Mouse (Mus musculus) liver, embryonic 11.5 days (tissue): ENCODE results near the gene 2310011J03Rik. TPM values are rescaled to one million over a fixed set of nuclear protein-coding genes. Genes with fewer than 3 reads are reported as not detected.

Experiments used
- ATAC-seq: fragments of 200-750 bp; cut with Nextera tagmentation; replicated peaks from 2 replicates; pipeline ENCODE4 v1.8.0; 2017; ENCODE audit warnings: moderate number of reproducible peaks, mild to moderate bottlenecking, moderate TSS enrichment, moderate library complexity; ENCODE audit not compliant: low FRiP score
- DNase-seq: peaks from one replicate; pipeline ENCODE4 v3.0.0-alpha.2; 2017; ENCODE audit warnings: low spot score
- H3K27ac ChIP-seq: fragments of 300-500 bp; sonication (generic); 2 replicates; pipeline ENCODE4 v1.5.1; 2014; ENCODE audit warnings: mild to moderate bottlenecking, low read depth, low read length, control low read depth
- H3K27me3 ChIP-seq: fragments of 300-500 bp; sonication (generic); replicated peaks from 2 replicates; pipeline ENCODE4 v1.6.1; 2014; ENCODE audit warnings: low read length, mixed read lengths; ENCODE audit not compliant: control insufficient read depth, insufficient read depth
- H3K36me3 ChIP-seq: fragments of 300-500 bp; sonication (generic); 2 replicates; pipeline ENCODE4 v1.6.1; 2014; ENCODE audit warnings: mild to moderate bottlenecking, low read length, moderate library complexity, mixed read lengths; ENCODE audit not compliant: control insufficient read depth, insufficient read depth
- H3K4me1 ChIP-seq: fragments of 300-500 bp; sonication (generic); replicated peaks from 2 replicates; pipeline ENCODE4 v1.6.1; 2014; ENCODE audit warnings: low read length, mixed read lengths; ENCODE audit not compliant: control insufficient read depth, insufficient read depth
- H3K4me2 ChIP-seq: fragments of 300-500 bp; sonication (generic); 2 replicates; pipeline ENCODE4 v1.6.1; 2014; ENCODE audit warnings: mild to moderate bottlenecking, control low read depth, moderate library complexity
- H3K4me3 ChIP-seq: fragments of 300-500 bp; sonication (generic); 2 replicates; pipeline ENCODE4 v1.5.1; 2014; ENCODE audit warnings: low read depth, low read length, control low read depth
- H3K9ac ChIP-seq: fragments of 300-500 bp; sonication (generic); 2 replicates; pipeline ENCODE4 v1.6.1; 2014; ENCODE audit warnings: low read depth, low read length, control low read depth
- H3K9me3 ChIP-seq: fragments of 300-500 bp; sonication (generic); 2 replicates; pipeline ENCODE4 v1.6.1; 2016; ENCODE audit warnings: low read length, inconsistent platforms, mixed read lengths; ENCODE audit not compliant: control insufficient read depth
- WGBS: fragments of 180-500 bp; shearing (Covaris S2); extraction: QIAGEN DNeasy Blood & Tissue Kit; methylation state at CpG from one replicate; pipeline ENCODE4 v1.1.7; 2014; 5-methylcytosine and 5-hydroxymethylcytosine counted together
- polyA plus RNA-seq: library from polyadenylated mRNA; unstranded; fragments of >200 nt; fragmentation: Nextera tagmentation; extraction: Ambion mirVana; gene quantifications from 2 replicates; pipeline ENCODE4 v1.2.1, GENCODE M21; 2014

The 2310011J03Rik gene
- polyA plus RNA-seq, 1 experiment from 2014 or later = 47.8 TPM

DNA sequence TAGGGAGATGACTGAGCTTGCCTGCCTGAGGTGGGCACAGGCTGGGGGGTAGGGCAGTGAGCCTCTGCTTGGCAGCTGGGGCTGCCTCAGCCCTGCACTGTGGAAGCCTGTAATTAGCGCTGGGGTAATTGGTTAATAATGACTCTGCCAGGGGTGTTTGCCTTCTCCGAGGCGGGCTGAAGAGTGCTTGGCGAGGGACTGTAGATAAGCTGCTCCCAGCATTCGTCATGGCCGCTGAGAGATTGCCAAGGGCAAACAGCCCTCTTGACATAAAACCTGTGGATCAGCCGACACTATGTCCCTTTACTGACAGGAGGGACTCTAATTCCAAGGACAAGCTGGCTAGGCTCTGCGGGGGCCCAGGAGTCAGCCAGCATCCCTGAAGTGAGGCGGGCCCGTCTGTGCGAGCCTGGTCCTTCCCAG, 4.0 kb downstream of the 2310011J03Rik start:
- H3K36me3 ChIP-seq = peaks cover 6% of the 10 kb centered on the region; the same call in 1 of the 2 replicates
- H3K4me3 ChIP-seq = no peak overlapping the region
- ATAC-seq = no peak
- no peak overlapping the region for H3K9ac ChIP-seq
- H3K4me2 ChIP-seq = peak overlapping the region; percentile 16; the same call in 1 of the 2 replicates
- no peak for DNase-seq
- H3K9me3 ChIP-seq = no peaks in the 10 kb centered on the region
- H3K27ac ChIP-seq = no peak overlapping the region
- H3K27me3 ChIP-seq = peaks cover 65% of the 10 kb centered on the region
- H3K4me1 ChIP-seq = peaks cover 36% of the 10 kb centered on the region
- WGBS = 17% methylated on average over 11 of the region's 11 CpGs

DNA sequence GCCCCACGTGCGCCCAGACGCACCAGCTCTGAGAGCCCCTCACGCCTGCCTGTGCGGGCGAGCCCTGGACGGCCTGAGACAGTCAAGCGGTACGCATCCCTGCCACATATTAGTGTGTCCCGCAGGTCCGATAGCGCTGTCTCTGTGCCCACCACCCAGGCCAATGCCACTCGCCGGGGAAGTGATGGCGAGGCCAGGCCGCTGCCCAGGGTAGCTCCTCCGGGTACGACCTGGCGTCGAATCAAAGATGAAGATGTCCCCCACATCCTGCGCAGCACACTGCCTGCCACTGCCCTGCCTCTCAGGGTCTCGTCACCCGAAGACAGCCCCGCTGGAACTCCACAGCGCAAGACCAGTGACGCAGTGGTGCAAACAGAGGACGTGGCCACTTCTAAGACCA, 5.0 kb downstream of the 2310011J03Rik start:
- Histone ChIP-seq H3K9me3 (no peaks in the 10 kb centered on the region), H3K4me2 (no peak overlapping the region), H3K36me3 (peaks cover 6% of the 10 kb centered on the region; the same call in 1 of the 2 replicates), H3K4me3 (peak overlapping the region; percentile 10; the same call in 1 of the 2 replicates), H3K4me1 (peaks cover 30% of the 10 kb centered on the region), H3K27ac (no peak overlapping the region), H3K9ac (no peak overlapping the region), H3K27me3 (peaks cover 75% of the 10 kb centered on the region)
- no peak for DNase-seq
- 38% methylated on average over 27 of the region's 27 CpGs for WGBS
- no peak for ATAC-seq

DNA sequence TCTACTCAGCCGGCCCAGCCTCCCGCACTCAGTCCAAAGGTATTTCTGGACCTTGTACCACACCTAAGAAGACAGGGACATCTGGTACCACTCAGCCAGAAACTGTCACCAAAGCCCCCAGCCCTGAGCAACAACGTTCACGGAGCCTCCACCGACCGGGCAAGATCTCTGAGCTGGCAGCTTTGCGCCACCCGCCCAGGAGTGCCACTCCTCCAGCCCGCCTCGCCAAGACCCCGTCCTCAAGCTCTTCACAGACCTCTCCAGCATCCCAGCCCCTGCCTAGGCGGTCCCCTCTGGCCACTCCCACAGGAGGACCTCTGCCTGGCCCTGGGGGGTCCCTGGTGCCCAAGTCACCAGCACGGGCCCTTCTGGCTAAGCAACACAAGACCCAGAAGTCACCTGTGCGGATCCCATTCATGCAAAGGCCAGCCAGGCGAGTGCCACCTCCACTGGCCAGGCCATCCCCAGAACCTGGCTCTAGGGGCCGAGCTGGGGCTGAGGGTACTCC, 5.8 kb downstream of the 2310011J03Rik start:
- Histone ChIP-seq H3K4me1 (peaks cover 27% of the 10 kb centered on the region), H3K4me2 (no peak overlapping the region), H3K27me3 (peaks cover 80% of the 10 kb centered on the region), H3K4me3 (0 out of 2 replicates have a peak overlapping the region, but pooled peaks have one; percentile 10), H3K27ac (no peak overlapping the region), H3K36me3 (peaks cover 6% of the 10 kb centered on the region; the same call in 1 of the 2 replicates), H3K9me3 (no peaks in the 10 kb centered on the region), H3K9ac (no peak overlapping the region)
- DNase-seq (no peak), ATAC-seq (no peak)
- 54% methylated on average over 16 of the region's 16 CpGs for WGBS

DNA sequence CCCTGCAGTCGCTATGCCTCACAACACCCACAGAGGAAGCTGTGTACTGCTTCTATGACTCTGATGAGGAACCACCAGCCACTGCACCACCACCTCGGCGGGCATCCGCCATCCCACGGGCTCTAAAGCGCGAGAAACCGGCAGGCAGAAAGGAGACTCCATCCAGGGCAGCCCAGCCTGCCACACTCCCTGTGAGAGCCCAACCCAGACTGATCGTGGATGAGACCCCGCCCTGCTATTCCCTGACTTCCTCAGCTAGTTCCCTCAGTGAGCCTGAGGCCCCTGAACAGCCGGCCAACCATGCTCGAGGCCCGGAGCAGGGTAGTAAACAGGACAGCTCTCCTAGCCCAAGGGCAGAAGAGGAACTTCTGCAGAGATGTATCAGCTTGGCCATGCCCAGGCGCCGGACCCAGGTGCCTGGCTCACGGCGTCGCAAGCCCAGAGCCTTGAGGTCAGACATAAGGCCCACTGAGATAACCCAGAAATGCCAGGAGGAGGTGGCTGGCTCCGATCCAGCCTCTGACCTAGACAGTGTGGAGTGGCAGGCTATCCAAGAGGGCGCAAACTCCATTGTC, 6.6 kb downstream of the 2310011J03Rik start:
- H3K27me3 ChIP-seq = peaks cover 87% of the 10 kb centered on the region
- 27% methylated on average over 20 of the region's 20 CpGs for WGBS
- no peak overlapping the region for H3K4me3 ChIP-seq
- peaks cover 6% of the 10 kb centered on the region; the same call in 1 of the 2 replicates for H3K36me3 ChIP-seq
- H3K9me3 ChIP-seq = no peaks in the 10 kb centered on the region
- ATAC-seq = no peak
- no peak overlapping the region for H3K9ac ChIP-seq
- H3K4me2 ChIP-seq = no peak overlapping the region
- H3K4me1 ChIP-seq = peaks cover 20% of the 10 kb centered on the region
- DNase-seq = no peak
- no peak overlapping the region for H3K27ac ChIP-seq

DNA sequence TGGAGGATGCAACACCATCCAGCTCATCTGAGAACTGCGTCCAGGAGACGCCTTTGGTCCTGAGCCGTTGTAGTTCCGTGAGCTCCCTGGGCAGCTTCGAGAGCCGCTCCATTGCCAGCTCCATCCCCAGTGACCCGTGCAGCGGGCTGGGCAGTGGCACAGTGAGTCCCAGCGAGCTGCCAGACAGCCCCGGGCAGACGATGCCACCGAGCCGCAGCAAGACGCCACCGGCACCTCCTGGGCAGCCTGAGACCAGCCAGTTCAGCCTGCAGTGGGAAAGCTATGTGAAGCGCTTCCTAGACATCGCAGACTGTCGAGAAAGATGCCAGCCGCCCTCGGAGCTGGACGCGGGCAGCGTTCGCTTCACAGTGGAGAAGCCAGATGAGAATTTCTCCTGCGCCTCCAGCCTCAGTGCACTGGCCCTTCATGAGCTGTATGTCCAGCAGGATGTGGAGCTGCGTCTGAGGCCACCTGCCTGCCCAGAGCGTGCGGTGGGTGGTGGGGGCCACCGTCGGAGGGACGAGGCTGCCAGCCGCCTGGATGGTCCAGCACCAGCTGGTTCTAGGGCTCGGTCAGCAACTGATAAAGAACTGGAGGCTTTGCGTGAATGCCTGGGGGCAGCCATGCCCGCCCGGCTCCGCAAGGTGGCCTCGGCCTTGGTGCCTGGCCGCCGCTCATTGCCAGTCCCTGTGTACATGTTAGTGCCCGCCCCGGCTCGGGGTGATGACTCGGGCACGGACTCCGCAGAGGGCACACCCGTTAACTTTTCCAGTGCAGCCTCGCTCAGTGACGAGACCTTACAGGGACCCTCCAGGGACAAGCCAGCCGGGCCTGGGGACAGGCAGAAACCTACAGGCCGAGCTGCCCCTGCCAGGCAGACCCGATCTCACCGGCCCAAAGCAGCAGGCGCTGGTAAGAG, 7.5 kb downstream of the 2310011J03Rik start:
- Histone ChIP-seq H3K4me3 (no peak overlapping the region), H3K27me3 (peaks cover 89% of the 10 kb centered on the region), H3K9me3 (no peaks in the 10 kb centered on the region), H3K9ac (no peak overlapping the region), H3K27ac (no peak overlapping the region), H3K4me1 (peaks cover 20% of the 10 kb centered on the region), H3K4me2 (no peak overlapping the region), H3K36me3 (no peaks in the 10 kb centered on the region; the same call in 1 of the 2 replicates)
- no peak for DNase-seq
- 54% methylated on average over 54 of the region's 54 CpGs for WGBS
- ATAC-seq = no peak

DNA sequence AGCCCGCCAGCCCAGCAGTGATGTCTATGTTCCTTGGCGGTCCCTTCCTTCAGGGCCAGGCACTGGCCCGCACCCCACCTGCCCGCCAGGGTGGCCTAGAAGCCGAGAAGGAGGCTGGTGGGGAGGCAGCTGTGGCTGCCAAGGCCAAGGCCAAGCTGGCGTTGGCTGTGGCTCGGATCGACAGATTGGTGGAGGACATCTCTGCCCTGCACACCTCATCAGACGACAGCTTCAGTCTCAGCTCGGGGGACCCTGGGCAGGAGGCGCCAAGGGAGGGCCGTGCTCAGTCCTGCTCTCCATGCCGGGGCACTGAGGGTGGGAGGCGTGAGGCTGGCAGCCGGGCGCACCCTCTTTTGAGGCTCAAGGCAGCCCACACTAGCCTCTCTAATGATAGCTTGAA, 8.8 kb downstream of the 2310011J03Rik start:
- Histone ChIP-seq H3K4me3 (no peak overlapping the region), H3K36me3 (no peaks in the 10 kb centered on the region), H3K9ac (no peak overlapping the region), H3K4me1 (peaks cover 8% of the 10 kb centered on the region), H3K9me3 (no peaks in the 10 kb centered on the region), H3K27me3 (peaks cover 86% of the 10 kb centered on the region), H3K27ac (no peak overlapping the region), H3K4me2 (no peak overlapping the region)
- DNase-seq = no peak
- no peak for ATAC-seq
- WGBS = 70% methylated on average over 16 of the region's 16 CpGs

DNA sequence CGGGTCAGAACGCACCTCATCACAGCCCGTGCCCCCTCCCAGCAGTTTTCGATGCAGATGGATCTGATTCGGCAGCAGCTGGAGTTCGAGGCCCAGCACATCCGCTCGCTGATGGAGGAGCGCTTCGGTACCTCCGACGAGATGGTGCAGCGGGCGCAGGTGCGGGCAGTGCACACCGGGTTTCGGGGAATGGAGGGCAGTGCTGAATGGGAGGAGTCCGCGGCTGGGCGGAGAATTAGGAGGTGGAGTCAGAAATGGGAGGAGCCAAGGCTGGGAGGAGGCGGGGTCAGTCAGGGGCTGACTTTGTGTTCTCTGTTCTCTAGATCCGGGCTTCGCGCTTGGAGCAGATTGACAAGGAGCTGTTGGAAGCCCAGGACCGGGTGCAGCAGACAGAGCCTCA, 15.5 kb downstream of the 2310011J03Rik start:
- DNase-seq (peak; percentile 74), ATAC-seq (peak; percentile 74)
- no peak overlapping the region for H3K9ac ChIP-seq
- H3K27me3 ChIP-seq = peaks cover 77% of the 10 kb centered on the region
- 6% methylated on average over 25 of the region's 25 CpGs for WGBS
- peak overlapping the region; percentile 70 for H3K4me2 ChIP-seq
- H3K4me3 ChIP-seq = peak overlapping the region; percentile 37
- no peak overlapping the region for H3K27ac ChIP-seq
- H3K36me3 ChIP-seq = no peaks in the 10 kb centered on the region
- H3K9me3 ChIP-seq = no peaks in the 10 kb centered on the region
- peaks cover 3% of the 10 kb centered on the region; the same call in 1 of the 2 replicates for H3K4me1 ChIP-seq

DNA sequence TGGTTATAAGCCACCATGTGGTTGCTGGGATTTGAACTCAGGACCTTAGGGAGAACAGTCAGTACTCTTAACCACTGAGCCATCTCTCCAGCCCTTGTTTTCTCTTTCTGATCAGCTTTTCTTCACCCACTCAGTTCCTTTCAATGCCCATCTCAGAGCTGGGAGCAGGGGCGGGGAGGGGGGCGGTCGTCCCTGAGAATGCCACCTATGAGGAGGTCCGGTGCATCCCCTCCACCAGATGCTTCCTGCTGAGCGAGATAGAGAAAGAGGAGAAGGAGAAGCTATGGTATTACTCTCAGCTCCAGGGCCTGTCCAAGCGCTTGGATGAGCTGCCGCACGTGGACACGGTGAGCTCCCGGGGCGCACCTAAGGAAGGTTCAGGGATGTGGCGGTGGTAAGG, 15.9 kb downstream of the 2310011J03Rik start:
- Histone ChIP-seq H3K27ac (no peak overlapping the region), H3K27me3 (peaks cover 80% of the 10 kb centered on the region), H3K4me3 (peak overlapping the region; percentile 37), H3K36me3 (no peaks in the 10 kb centered on the region), H3K4me1 (peaks cover 3% of the 10 kb centered on the region; the same call in 1 of the 2 replicates), H3K4me2 (peak overlapping the region; percentile 70), H3K9me3 (no peaks in the 10 kb centered on the region), H3K9ac (no peak overlapping the region)
- peak; percentile 27; the same call in 1 of the 2 replicates for ATAC-seq
- no peak for DNase-seq
- WGBS = 12% methylated on average over 12 of the region's 12 CpGs
